Mouse (Mus musculus) cerebellum, adult 18-20 months (tissue): ENCODE measurements around the gene Gm20388.

Source experiments
- DNase-seq, 2 experiments: peaks; one replicate each; pipeline ENCODE4 v3.0.0; 2021

The Gm20388 gene

GRCm38 (mm10) chr8:120425199-120425941 lies 514.7 kb downstream of the Gm20388 start:
- DNase-seq = no peak

- DNase-seq = no peak
These were observed 515.5 kb downstream of the Gm20388 start for GRCm38 (mm10) chr8:120426105-120426504.

GRCm38 (mm10) chr8:120426622-120427385 lies 516.2 kb downstream of the Gm20388 start:
- DNase-seq = peak in 1 of 2 experiments; percentile 44

- DNase-seq = no peak
These were observed 517.9 kb downstream of the Gm20388 start for GRCm38 (mm10) chr8:120428492-120428891.

- no peak for DNase-seq
These were observed 518.5 kb downstream of the Gm20388 start for GRCm38 (mm10) chr8:120429116-120429515.

GRCm38 (mm10) chr8:120431042-120431441 lies 520.4 kb downstream of the Gm20388 start:
- peak in 1 of 2 experiments; percentile 53 for DNase-seq

- no peak for DNase-seq
These were observed 521.8 kb downstream of the Gm20388 start for GRCm38 (mm10) chr8:120432438-120432837.

- no peak for DNase-seq
These were observed 522.5 kb downstream of the Gm20388 start for GRCm38 (mm10) chr8:120433143-120433542.

- DNase-seq = no peak
These were observed 523.1 kb downstream of the Gm20388 start for GRCm38 (mm10) chr8:120433734-120434133.

- no peak for DNase-seq
These were observed 525.1 kb downstream of the Gm20388 start for GRCm38 (mm10) chr8:120435781-120436180.

- DNase-seq = no peak
These were observed 525.9 kb downstream of the Gm20388 start for GRCm38 (mm10) chr8:120436491-120437030.

GRCm38 (mm10) chr8:120437207-120437606 lies 526.6 kb downstream of the Gm20388 start:
- no peak for DNase-seq

GRCm38 (mm10) chr8:120437666-120438395 lies 527.2 kb downstream of the Gm20388 start:
- peak; percentile 76 to 77 for DNase-seq

- no peak for DNase-seq
These were observed 528.7 kb downstream of the Gm20388 start for GRCm38 (mm10) chr8:120439309-120439708.

- no peak for DNase-seq
These were observed 530.1 kb downstream of the Gm20388 start for GRCm38 (mm10) chr8:120440739-120441138.

GRCm38 (mm10) chr8:120441637-120442036 lies 531.0 kb downstream of the Gm20388 start:
- no peak for DNase-seq

GRCm38 (mm10) chr8:120442306-120443003 lies 531.8 kb downstream of the Gm20388 start:
- no peak for DNase-seq

- no peak for DNase-seq
These were observed 534.6 kb downstream of the Gm20388 start for GRCm38 (mm10) chr8:120445249-120445648.

GRCm38 (mm10) chr8:120448131-120448530 lies 537.5 kb downstream of the Gm20388 start:
- no peak for DNase-seq

GRCm38 (mm10) chr8:120449139-120449538 lies 538.5 kb downstream of the Gm20388 start:
- DNase-seq = no peak

- peak in 1 of 2 experiments; percentile 21 for DNase-seq
These were observed 539.0 kb downstream of the Gm20388 start for GRCm38 (mm10) chr8:120449608-120450031.

- no peak for DNase-seq
These were observed 541.5 kb downstream of the Gm20388 start for GRCm38 (mm10) chr8:120452111-120452510.
